Mouse (Mus musculus) adipocyte (in vitro differentiated cells): Measurements from ENCODE around the gene Irf2bp2.

Source experiments
- DNase-seq: peaks from one replicate; pipeline ENCODE4 v3.0.0-alpha.2; 2016; ENCODE audit warnings: low spot score

Gene Irf2bp2

GRCm38 (mm10) chr8:126593889-126594480, at the start of gene Irf2bp2:
Gene Irf2bp2 (minus strand): TSS chr8:126593986.
- peak; percentile 88 for DNase-seq

GRCm38 (mm10) chr8:126642665-126643064, 48.9 kb upstream of the Irf2bp2 start:
- DNase-seq = no peak

GRCm38 (mm10) chr8:126641568-126642295, 47.9 kb upstream of the Irf2bp2 start:
- DNase-seq = no peak

DNA sequence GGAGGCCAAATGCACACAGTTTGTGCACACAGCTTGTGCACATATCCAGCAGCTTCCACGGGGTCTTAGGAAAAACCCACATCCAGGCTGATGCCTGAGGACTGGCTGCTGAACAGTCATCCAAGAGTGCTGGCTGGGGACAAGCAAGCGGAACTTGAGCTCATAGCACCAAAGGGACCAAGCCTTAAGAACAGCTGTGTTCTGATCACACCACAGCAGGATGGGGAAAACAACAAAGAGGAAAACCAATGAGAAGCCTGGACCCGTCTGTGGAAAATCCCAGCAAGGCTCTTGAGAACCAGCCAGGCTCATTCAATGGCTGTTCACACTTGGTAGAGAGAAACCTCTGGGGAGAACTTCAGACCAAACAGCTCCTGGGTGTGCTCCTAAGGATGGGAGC, 45.4 kb upstream of the Irf2bp2 start:
- no peak for DNase-seq

GRCm38 (mm10) chr8:126638027-126638426, 44.2 kb upstream of the Irf2bp2 start:
- no peak for DNase-seq

DNA sequence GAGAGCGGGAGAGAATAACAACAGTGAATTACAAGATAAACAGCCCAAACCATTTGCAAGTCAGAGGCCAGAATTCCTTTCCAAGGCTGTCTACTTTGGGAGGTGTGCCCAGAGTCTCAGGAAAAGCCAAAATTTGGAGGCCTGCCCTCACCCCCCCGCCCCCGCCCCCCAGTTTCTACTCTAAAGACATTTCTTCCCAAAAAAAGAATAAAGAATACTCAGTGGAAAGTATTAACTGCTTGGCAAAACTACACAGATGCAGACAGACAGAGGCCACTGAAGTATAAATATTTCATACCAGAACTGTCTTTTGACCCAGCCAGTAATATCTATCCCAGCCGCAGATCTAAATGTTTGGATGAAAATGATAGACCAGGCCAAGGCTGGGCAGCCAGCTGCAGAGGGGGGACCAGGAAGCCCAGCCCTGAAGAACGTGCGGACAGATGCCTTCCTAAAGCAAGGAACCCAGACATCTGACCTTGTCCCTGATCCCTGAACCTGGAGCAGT, 40.8 kb upstream of the Irf2bp2 start:
- DNase-seq = peak; percentile 66

DNA sequence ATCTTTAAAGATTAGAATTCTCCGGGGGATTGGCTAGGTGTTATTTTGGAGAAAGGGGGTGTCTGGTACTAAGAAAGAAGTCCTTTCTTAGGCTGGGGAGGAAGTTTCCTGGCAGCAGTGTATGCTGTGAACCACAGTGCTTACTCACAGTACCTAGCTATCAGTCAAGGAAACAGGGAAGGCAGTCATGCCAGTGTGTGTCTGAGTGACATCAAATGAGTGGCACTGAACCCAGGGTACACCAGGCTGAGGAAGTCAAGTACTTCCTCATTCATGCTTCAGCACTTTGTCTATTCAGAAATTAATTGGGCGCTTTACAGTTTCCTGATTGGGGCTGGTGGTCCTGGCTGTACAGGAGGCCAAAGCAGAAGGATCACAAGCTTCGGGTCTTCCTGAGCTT, 34.8 kb upstream of the Irf2bp2 start:
- DNase-seq = no peak

- no peak for DNase-seq
Observed at GRCm38 (mm10) chr8:126626415-126626814, 32.6 kb upstream of the Irf2bp2 start.

DNA sequence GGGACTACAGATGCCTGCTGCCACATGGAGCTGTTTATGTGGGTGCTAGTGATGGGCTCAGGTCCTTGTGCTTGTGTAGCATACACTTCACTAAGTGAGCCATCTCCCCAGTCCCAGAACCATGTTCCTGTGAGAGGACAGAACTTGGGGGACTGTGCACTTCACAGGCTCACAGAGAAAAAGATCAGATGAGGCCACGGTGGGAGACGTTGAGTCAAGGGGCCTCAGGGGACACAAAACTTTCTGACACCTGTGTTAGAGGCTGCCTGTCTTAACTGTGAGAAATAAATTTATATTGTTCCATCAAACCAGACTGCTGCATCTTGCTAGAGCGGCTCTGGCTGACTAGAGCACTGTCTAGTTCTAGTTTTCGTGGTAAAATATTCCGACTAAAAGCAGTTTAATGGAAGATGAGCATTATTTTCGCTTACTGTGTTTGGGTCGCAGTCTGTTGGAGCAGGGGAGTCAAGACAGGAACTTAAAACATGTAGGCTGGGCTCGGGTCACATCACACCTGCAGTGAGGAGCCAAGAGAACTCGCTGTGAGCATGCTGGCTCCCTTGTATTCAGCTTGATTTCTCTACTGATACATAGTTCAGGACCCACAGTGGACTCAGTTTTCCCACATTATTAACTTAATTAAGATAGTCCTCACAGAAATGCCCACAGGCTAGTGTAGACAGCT, 28.5 kb upstream of the Irf2bp2 start:
- no peak for DNase-seq

- DNase-seq = no peak
Observed at GRCm38 (mm10) chr8:126620721-126621120, 26.9 kb upstream of the Irf2bp2 start.

GRCm38 (mm10) chr8:126619487-126619886, 25.7 kb upstream of the Irf2bp2 start:
- no peak for DNase-seq

- no peak for DNase-seq
Observed at GRCm38 (mm10) chr8:126617665-126618064, 23.9 kb upstream of the Irf2bp2 start.

GRCm38 (mm10) chr8:126616736-126617135, 22.9 kb upstream of the Irf2bp2 start:
- DNase-seq = no peak

DNA sequence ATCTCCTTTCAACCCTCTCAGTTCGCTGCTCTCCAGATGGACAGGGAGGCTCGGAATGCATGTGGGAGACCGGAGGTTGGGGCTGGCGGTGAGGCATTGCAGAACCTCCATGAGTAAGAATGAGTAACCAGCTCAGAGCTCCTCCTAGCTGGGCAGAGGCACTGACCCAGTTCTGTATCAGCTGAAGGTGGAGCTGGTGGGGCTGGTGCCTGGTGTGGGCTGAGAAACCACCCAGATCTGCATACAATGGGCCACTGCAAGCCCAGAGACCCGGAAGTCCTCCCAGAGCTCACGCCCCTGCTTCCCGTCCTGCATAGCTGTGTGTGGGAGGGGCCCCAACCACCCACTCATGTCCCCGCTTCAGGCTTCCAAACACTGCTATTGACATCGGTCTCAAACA, 22.0 kb upstream of the Irf2bp2 start:
- DNase-seq = peak; percentile 55

- DNase-seq = no peak
Observed at GRCm38 (mm10) chr8:126614740-126615132, 20.9 kb upstream of the Irf2bp2 start.

GRCm38 (mm10) chr8:126614062-126614739, 20.4 kb upstream of the Irf2bp2 start:
- peak; percentile 93 for DNase-seq

DNA sequence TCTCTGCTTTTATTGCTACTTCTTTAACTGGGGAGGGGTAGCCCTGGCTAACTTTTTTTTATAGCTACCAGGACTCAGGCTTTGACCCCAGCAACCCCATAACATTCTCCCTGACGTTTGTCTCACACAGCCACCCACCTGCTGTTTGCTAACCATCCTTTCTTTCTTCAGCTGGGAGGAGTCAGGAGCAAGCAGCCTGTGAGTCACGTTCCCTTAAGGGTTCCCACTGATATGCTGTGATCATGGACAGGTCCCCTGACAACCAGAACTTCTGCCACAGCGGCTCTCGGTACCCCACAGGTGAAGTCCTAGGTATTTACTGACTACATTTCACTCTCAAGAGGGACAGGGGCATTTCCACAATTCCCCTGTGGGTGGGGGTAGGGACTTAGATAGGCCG, 19.4 kb upstream of the Irf2bp2 start:
- no peak for DNase-seq

- no peak for DNase-seq
Observed at GRCm38 (mm10) chr8:126612739-126613138, 19.0 kb upstream of the Irf2bp2 start.

GRCm38 (mm10) chr8:126610713-126611112, 16.9 kb upstream of the Irf2bp2 start:
- DNase-seq = no peak

DNA sequence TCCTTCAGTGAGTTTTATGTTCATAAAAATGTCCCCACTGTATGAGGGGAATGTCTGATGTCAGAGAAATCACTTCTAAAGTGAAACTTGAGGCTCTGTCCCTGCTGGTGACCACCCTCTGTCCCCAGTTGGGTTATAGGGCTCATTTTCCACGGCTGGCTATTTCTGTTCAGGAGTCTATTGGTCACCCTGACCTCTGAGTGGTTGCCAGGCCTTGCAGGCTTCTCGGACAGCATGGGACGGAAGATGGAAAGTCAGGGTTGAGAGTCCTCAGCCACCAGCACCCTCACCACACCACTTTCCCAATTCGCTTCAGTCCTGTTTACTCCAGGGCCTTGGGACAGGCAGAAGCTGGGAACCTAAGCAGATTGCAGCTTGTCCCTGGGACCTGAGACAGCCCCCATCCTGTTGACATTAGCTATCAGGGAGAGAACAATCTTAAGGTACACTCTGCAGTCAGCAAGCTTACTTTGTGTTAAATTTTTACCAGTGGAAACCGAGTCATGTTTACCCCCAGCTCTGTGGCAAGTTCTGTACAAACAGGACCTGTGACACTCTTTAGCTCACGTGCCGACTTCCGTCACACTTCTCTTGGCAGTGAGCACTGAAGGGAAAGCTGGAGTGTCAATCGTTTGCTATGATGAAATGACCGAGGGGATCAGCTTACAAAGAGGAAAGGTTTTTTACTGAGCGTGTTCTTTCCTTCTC, 15.9 kb upstream of the Irf2bp2 start:
- peak; percentile 65 for DNase-seq

DNA sequence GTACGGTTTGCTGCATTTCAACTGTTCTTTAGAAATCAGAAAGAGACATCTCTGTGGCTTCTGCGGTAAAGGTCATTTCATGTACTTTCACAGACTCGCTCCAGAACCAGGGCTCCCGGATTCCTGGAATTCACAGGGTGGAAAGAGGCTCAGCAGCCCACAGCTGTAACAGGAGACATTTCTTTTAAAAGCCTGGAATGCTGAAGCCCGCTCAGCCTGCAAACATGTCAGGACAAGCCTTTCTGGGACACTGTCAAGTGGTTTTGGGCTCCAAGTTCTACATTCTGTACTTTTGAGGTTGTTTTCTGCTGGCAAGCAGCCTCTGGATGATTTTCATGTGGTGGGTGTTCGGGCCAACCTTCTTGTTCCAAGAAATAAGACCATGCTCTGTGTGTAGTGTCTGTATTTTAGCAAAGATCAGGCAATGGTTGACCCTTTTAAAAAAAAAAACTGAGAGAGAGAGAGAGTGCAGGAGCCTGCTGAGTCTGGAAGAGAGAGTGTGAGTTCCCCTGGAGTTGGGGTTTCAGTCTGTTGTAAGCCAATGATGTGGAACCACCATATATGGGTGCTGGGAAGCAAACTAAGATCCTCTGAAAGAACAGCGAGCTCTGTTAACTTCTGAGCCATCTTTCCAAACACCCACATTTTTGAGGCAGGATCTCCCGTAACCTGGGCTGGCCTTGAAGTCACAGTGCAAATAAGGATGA, 9.6 kb upstream of the Irf2bp2 start:
- peak; percentile 58 for DNase-seq
